Mouse (Mus musculus) heart, postnatal 36 days (tissue): ENCODE data around the gene Glo1. TPM values are rescaled to one million over a fixed set of nuclear protein-coding genes. Genes with fewer than 3 reads are reported as not detected.

Experiments used
- DNase-seq, 2 experiments: peaks; one replicate each; pipeline ENCODE4 v3.0.0; 2021 to 2022
- intact Hi-C: fragments of 180-260 bp; cut with DNase I; formaldehyde crosslinking; loops from one replicate; pipeline ENCODE4 v1.15.1; 2025
- total RNA-seq, 2 experiments: library from RNA; stranded (reverse); gene quantifications; 2 replicates each; pipeline ENCODE4 v1.2.3; 2021

Gene Glo1
- total RNA-seq, 2 experiments from 2014 or later, result 149 to 154 TPM

DNA sequence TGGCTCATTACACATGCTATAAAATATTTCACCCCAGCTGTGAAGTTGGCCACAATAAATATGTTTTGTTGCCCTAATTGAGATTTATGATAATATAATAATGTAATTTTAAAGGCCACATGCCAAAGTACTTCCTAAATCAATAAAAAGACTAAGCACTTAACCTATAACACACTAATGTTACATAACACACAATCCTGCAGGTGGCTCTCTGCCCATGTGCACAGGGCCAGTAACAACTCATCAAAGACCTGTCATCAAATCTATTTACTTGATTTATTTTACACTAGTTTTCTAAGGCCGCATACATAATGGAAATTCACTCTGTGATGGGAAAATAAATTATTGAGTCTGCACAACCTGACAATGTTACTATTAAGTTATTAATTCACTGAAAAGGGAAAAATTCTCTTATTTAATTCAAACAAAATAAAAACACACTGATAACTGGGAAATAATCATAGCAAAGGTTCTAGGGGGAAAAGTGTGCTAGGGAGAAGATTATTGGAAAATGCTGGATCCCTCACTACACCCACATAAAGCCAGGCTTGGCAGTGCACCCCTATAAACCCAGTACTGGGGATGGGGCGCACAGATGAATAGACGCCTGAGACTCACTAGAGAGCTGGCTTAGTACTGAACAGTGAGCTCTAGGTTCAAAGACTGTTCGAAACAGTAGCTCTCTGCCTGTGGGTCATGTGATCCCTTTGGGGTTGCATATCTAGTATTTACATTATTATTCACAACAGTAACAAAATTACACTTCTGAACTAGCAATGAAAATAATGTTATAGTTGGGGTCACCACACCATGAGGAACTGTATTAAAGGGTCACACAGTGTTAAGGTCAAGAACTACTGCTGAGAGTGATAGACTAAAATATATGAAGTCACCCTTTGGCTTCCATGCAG is 73.4 kb downstream of the Glo1 start:
- DNase-seq, result no peak
- intact Hi-C loops, result no loop called here

- DNase-seq, result no peak
- intact Hi-C loops, result no loop called here
Observed at GRCm38 (mm10) chr17:30550774-30551107, 75.9 kb downstream of the Glo1 start.

DNA sequence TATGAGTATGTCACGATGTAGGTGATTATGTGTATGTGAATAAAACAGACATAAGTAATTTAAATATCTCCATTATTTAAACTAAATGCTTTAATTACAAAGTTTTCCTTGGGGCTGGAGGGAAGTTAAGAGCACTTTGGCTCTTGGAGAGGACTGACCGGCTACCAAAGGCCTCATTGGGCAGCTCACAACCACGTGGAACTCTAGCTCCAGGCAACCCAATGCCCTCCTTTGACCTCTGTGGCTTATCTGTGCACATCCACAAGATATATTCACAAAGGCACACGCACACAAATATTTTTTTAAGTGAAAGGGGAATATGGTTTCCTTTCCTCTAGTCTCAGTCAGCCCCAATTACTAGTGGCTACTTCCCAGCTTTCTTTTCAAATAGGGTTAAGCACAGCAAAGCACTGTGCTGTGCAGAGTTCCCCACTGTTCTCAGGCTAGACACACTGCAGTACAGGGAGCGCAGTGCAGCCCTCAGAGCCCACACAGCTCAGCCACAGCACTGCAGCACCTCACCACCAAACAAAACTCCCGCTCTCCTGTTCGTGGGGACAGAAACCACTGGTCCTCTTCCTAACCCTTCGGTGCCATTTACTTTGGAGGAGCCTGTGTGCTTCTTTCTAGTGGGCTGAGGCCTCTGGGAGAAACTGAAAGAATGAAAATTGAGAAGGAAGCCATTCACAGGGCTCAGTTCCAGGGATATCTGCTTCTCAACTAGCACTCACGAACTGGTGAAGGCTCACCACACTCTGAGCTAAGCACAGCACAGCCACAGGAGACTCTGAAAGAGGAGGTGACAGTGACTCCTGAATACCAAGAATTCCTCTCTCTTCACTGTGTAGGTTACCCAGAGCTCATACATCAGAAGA is 76.5 kb downstream of the Glo1 start:
- intact Hi-C loops, result no loop called here
- DNase-seq, result no peak

GRCm38 (mm10) chr17:30539098-30539497 is 87.6 kb downstream of the Glo1 start:
- intact Hi-C loops, result no loop called here
- no peak for DNase-seq

DNA sequence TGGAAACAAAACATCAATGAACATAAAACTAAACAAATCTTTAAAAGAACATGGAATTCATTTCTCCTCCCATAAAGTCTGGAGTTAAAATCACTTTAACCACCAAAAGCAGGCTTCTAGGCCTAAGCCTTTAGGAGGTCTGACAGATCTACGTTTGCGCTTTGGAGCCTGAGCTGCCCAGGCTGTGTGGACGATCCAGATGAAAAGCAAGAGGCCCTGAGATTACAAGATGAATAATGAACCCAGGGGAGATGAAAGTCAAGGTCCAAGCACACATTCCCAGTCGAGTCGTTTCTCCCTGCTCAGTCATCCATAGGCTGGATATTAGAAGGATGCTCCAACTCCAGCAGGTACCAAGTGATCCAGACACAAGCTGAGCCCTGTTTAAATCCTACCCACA is 90.0 kb downstream of the Glo1 start:
- DNase-seq, result no peak
- intact Hi-C loops, result no loop called here

Other genes starting within 250 kb of the Glo1 start
- gene Btbd9, start 50.4 kb downstream of the Glo1 start, total RNA-seq, result 10 to 100 TPM; 17.0 to 17.4 TPM
- gene Dnah8, start 2.5 kb downstream of the Glo1 start, total RNA-seq, result 1 to 10 TPM; 1.2 TPM